In the genomic region with DNA sequence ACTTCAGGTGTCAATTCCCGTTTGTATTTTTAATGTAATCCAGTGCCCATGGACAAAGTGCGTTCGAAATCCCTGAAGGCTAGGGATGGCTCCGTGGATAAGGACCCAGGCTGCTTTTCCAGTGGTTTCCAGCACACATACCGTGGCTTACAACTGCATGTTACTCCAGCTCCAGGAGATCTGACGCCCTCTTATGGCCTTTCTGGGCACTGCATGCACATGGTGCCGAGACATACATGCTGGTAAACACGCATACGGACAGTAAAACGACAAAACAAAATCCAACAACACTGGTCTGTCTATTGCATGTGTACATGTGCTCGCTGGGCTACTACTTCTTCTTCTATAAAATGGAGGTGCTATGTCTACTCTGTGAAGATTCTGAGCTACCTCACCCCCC, we compare ENCODE assay signal across 13 mouse cellular contexts.
DNase-seq lines count a peak whose midpoint lies in the region; ATAC-seq and TF ChIP-seq lines count a peak whose summit lies in the region.
"Had no signal": no experiment of that assay in that cellular context is flagged by ENCODE, and none has a peak within 500 bp of the region (broad histone marks: within the 10 kb centered on the region; RNA-seq: fewer than 3 reads in every experiment).

No protein-coding gene starts in this region.

- H3K9me3 ChIP-seq in stomach, postnatal 0 days (ENCODE audit: control insufficient read depth, low read length), result no peaks in the 10 kb centered on the region

- WGBS in kidney, adult 2 months, result 94% methylated on average over 11 of the region's 11 CpGs
- WGBS in stomach, postnatal 0 days, result 92% methylated on average over 11 of the region's 11 CpGs

- no peak for TF ChIP-seq EP300 in stomach, postnatal 0 days (optimal IDR thresholded peaks at IDR 0.05)

- H3K36me3 ChIP-seq in kidney, adult 2 months (ENCODE audit: control insufficient read depth, insufficient read depth, low read length), result no peaks in the 10 kb centered on the region
- no peaks in the 10 kb centered on the region for H3K36me3 ChIP-seq in stomach, postnatal 0 days (ENCODE audit: control insufficient read depth, insufficient read depth, low read length)

- no peak overlapping the region for H3K4me3 ChIP-seq in kidney, adult 2 months (ENCODE audit: insufficient read depth, low read depth, low read length)
- H3K4me3 ChIP-seq in stomach, postnatal 0 days (ENCODE audit: low read depth, low read length), result no peak overlapping the region

- no peaks in the 10 kb centered on the region for H3K27me3 ChIP-seq in kidney, adult 2 months (replicated peaks; ENCODE audit: control insufficient read depth, insufficient read depth, low read length)
- H3K27me3 ChIP-seq in stomach, postnatal 0 days (ENCODE audit: control insufficient read depth, insufficient read depth, low read length), result no peaks in the 10 kb centered on the region

- TF ChIP-seq CTCF in kidney, adult 2 months (conservative IDR thresholded peaks at IDR 0.05; ENCODE audit: insufficient read depth, insufficient read length, low read depth, low read length), result 0 out of 2 replicates have a peak, but pooled peaks have one; percentile 22
- TF ChIP-seq CTCF in stomach, postnatal 0 days (IDR thresholded peaks at IDR 0.05; ENCODE audit: low read depth), result peak; percentile 42; the same call in 1 of the 2 replicates

- H3K27ac ChIP-seq in kidney, adult 2 months (ENCODE audit: insufficient read depth, low read depth, low read length), result no peak overlapping the region
- H3K27ac ChIP-seq in stomach, postnatal 0 days (replicated peaks), result no peak overlapping the region

- H3K9ac ChIP-seq in stomach, postnatal 0 days (ENCODE audit: low read length), result no peak overlapping the region

- no peak overlapping the region for H3K4me2 ChIP-seq in stomach, postnatal 0 days (replicated peaks; ENCODE audit: low read depth)

- peak; percentile 21 for DNase-seq in adrenal gland, postnatal 14 days
- no peak for DNase-seq in adrenal gland, postnatal 36 days
- DNase-seq in kidney, adult 2 months, result no peak
- DNase-seq in kidney, postnatal 14 days, result no peak
- peak; percentile 26 for DNase-seq in thymus, postnatal 4 days
- DNase-seq in thymus, postnatal 10 days (ENCODE audit: low spot score in 2 of 2), result no peak
- no peak for DNase-seq in stomach, postnatal 0 days (ENCODE audit: low spot score)
- no peak for DNase-seq in thymus, adult 18-20 months
- DNase-seq: cerebellum, postnatal 36 days; gastrocnemius, postnatal 25 days; kidney, postnatal 10 days; lung, postnatal 4 days; right cerebral cortex, postnatal 25 days had no signal

- no peaks in the 10 kb centered on the region for H3K4me1 ChIP-seq in kidney, adult 2 months (ENCODE audit: control insufficient read depth, insufficient read depth, low read length)
- H3K4me1 ChIP-seq in stomach, postnatal 0 days (replicated peaks; ENCODE audit: control insufficient read depth, insufficient read depth), result no peaks in the 10 kb centered on the region

- ATAC-seq in stomach, postnatal 0 days (ENCODE audit: low FRiP score, low TSS enrichment), result no peak

- no peak for TF ChIP-seq POLR2A in kidney, adult 2 months (IDR thresholded peaks at IDR 0.05; ENCODE audit: low read depth, low read length)

Comparison
In these comparisons a context has a peak if more than half of its experiments do, and no peak if none do; other contexts are left out.
1. DNase-seq: peak in adrenal gland, postnatal 14 days (single experiment) and thymus, postnatal 4 days (single experiment); none in adrenal gland, postnatal 36 days (0 of 2), kidney, adult 2 months (single experiment), kidney, postnatal 14 days (single experiment), thymus, postnatal 10 days (0 of 2), stomach, postnatal 0 days (single experiment) and thymus, adult 18-20 months (0 of 2).